Mouse (Mus musculus) midbrain, embryonic 13.5 days (tissue): ENCODE data around the gene Ninl. TPM values are rescaled to one million over a fixed set of nuclear protein-coding genes. Genes with fewer than 3 reads are reported as not detected.

Experiments used
- ATAC-seq: fragments of 200-750 bp; cut with Nextera tagmentation; 2 replicates; pipeline ENCODE4 v1.8.0; 2017; ENCODE audit warnings: mild to moderate bottlenecking, moderate TSS enrichment, moderate library complexity
- H3K27ac ChIP-seq: fragments of 300-500 bp; sonication (generic); 2 replicates; pipeline ENCODE4 v1.5.1; 2015; ENCODE audit warnings: inconsistent platforms, mild to moderate bottlenecking, moderate library complexity
- H3K27me3 ChIP-seq: fragments of 300-500 bp; sonication (generic); 2 replicates; pipeline ENCODE4 v1.6.1; 2015; ENCODE audit warnings: mild to moderate bottlenecking, inconsistent platforms
- H3K36me3 ChIP-seq: fragments of 300-500 bp; sonication (generic); 2 replicates; pipeline ENCODE4 v1.6.1; 2015; ENCODE audit warnings: mild to moderate bottlenecking, inconsistent platforms
- H3K4me1 ChIP-seq: fragments of 300-500 bp; sonication (generic); replicated peaks from 2 replicates; pipeline ENCODE4 v1.6.1; 2015; ENCODE audit warnings: inconsistent platforms
- H3K4me2 ChIP-seq: fragments of 300-500 bp; sonication (generic); replicated peaks from 2 replicates; pipeline ENCODE4 v1.6.1; 2015; ENCODE audit warnings: moderate library complexity, mild to moderate bottlenecking, inconsistent platforms
- H3K4me3 ChIP-seq: fragments of 300-500 bp; sonication (generic); replicated peaks from 2 replicates; pipeline ENCODE4 v1.5.1; 2015; ENCODE audit warnings: mild to moderate bottlenecking, inconsistent platforms
- H3K9ac ChIP-seq: fragments of 300-500 bp; sonication (generic); replicated peaks from 2 replicates; pipeline ENCODE4 v1.6.1; 2015; ENCODE audit warnings: mild to moderate bottlenecking, inconsistent platforms
- H3K9me3 ChIP-seq: fragments of 300-500 bp; sonication (generic); 2 replicates; pipeline ENCODE4 v1.6.1; 2016; ENCODE audit warnings: mild to moderate bottlenecking, inconsistent platforms
- WGBS: fragments of 180-500 bp; shearing (Covaris S2); methylation state at CpG from one replicate; pipeline ENCODE4 v1.1.7; 2015; 5-methylcytosine and 5-hydroxymethylcytosine counted together
- polyA plus RNA-seq: library from polyadenylated mRNA; unstranded; fragments of >200 nt; fragmentation: Nextera tagmentation; extraction: Ambion mirVana; gene quantifications from 2 replicates; pipeline ENCODE4 v1.2.1, GENCODE M21; 2015

Gene Ninl
- polyA plus RNA-seq, 1 experiment from 2014 or later, result 6.9 TPM

GRCm38 (mm10) chr2:150944017-150944416 lies 95.2 kb downstream of the Ninl start:
- Histone ChIP-seq H3K9me3 (no peaks in the 10 kb centered on the region), H3K4me2 (no peak overlapping the region), H3K27ac (no peak overlapping the region), H3K9ac (no peak overlapping the region), H3K36me3 (peaks cover 30% of the 10 kb centered on the region), H3K27me3 (no peaks in the 10 kb centered on the region), H3K4me1 (no peaks in the 10 kb centered on the region), H3K4me3 (no peak overlapping the region)
- no peak for ATAC-seq
- 99% methylated on average over 5 of the region's 5 CpGs for WGBS

DNA sequence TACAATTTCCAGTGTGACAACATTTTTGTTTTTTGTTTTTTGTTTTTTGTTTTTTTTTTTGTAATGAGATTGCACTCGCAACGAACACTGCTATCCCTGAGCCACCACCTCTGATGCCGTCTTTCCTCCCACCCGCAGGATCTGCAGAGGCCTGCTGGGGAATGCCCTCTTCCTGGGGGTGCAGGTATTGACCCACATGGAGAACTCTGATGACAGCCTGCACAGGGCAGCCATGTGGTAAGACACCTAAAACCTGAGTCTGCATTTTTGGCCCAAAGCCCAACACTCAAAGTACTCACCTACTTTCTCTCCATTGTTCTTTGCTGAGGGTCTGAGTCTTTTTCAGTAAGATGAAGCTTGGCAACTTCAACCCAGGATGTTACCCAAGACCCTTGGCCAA lies 104.5 kb downstream of the Ninl start:
- no peak overlapping the region for H3K4me3 ChIP-seq
- no peaks in the 10 kb centered on the region for H3K27me3 ChIP-seq
- no peak overlapping the region for H3K4me2 ChIP-seq
- H3K9ac ChIP-seq, result no peak overlapping the region
- H3K9me3 ChIP-seq, result no peaks in the 10 kb centered on the region
- peaks cover 49% of the 10 kb centered on the region for H3K36me3 ChIP-seq
- H3K4me1 ChIP-seq, result no peaks in the 10 kb centered on the region
- H3K27ac ChIP-seq, result no peak overlapping the region
- WGBS, result 91% methylated on average over 4 of the region's 4 CpGs
- ATAC-seq, result no peak

- no peak overlapping the region for H3K4me2 ChIP-seq
- no peak overlapping the region for H3K4me3 ChIP-seq
- 90% methylated on average over 19 of the region's 19 CpGs for WGBS
- H3K9me3 ChIP-seq, result no peaks in the 10 kb centered on the region
- no peak overlapping the region for H3K9ac ChIP-seq
- no peak for ATAC-seq
- H3K27ac ChIP-seq, result no peak overlapping the region
- no peaks in the 10 kb centered on the region for H3K4me1 ChIP-seq
- H3K27me3 ChIP-seq, result no peaks in the 10 kb centered on the region
- peaks cover 49% of the 10 kb centered on the region for H3K36me3 ChIP-seq
Observed at GRCm38 (mm10) chr2:150933482-150933881, 105.7 kb downstream of the Ninl start.

DNA sequence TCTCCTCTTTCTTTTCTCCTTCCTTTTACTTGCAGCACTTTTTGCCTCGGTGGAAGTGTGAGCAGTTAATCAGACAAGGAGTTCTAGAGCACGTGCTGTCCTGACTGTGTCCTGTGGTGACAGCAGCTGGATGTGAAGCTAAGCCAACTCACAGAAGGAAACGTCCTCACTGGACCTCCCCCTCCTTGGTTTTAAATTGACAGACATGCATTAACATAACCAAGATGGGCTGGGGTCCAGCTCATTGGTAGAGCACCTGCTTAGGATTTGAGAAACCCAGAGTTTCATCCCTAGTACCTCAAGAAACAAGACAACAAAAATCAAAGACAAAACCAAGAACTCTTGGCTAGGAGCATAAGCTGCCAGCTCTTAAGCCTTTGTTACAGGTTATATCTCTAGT lies 108.4 kb downstream of the Ninl start:
- Histone ChIP-seq H3K9ac (no peak overlapping the region), H3K4me2 (no peak overlapping the region), H3K27ac (no peak overlapping the region), H3K4me1 (no peaks in the 10 kb centered on the region), H3K36me3 (peaks cover 42% of the 10 kb centered on the region), H3K9me3 (no peaks in the 10 kb centered on the region), H3K4me3 (no peak overlapping the region), H3K27me3 (no peaks in the 10 kb centered on the region)
- WGBS, result 79% methylated on average over 3 of the region's 3 CpGs
- no peak for ATAC-seq

- WGBS, result 90% methylated on average over 6 of the region's 6 CpGs
- Histone ChIP-seq H3K4me3 (no peak overlapping the region), H3K27me3 (no peaks in the 10 kb centered on the region), H3K4me2 (no peak overlapping the region), H3K27ac (no peak overlapping the region), H3K36me3 (peaks cover 34% of the 10 kb centered on the region), H3K9me3 (no peaks in the 10 kb centered on the region), H3K9ac (no peak overlapping the region), H3K4me1 (no peaks in the 10 kb centered on the region)
- no peak for ATAC-seq
Observed at GRCm38 (mm10) chr2:150929156-150929555, 110.0 kb downstream of the Ninl start.

DNA sequence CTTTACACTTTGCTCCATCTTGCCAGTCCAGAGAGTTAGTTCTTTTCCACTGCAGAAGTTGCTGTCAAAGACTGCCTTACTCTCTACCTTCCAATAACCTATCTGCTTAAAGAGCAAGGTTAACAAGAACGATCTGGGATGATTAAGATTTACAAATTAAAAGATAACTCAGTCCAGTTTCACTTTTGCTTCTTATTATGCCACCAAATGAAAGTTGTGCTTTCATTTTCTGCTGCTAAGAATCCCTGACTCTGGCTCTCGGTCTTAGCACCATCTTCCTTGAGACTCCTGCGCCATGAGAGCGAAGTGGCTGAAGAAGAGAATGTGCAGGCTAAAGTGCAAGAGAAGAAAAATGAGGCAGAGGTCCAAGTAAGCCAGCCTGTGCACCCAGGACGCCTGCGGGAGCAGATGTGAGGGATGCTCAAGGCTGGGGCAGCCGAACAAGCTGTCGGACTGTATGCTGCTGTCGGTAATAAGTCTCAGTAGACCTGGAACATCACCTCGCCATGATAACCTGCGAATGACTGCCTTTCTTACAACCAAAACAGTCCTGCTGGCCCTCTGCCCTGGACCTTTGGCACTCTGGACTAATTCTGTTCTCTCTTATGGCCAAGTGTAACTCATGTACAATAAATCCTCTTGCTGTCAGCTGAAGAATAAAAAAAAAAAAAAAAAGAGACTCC lies 112.0 kb downstream of the Ninl start:
- Histone ChIP-seq H3K27me3 (no peaks in the 10 kb centered on the region), H3K4me2 (no peak overlapping the region), H3K27ac (no peak overlapping the region), H3K9me3 (no peaks in the 10 kb centered on the region), H3K4me1 (no peaks in the 10 kb centered on the region), H3K4me3 (no peak overlapping the region), H3K36me3 (peaks cover 23% of the 10 kb centered on the region), H3K9ac (no peak overlapping the region)
- no peak for ATAC-seq
- WGBS, result 94% methylated on average over 11 of the region's 11 CpGs

DNA sequence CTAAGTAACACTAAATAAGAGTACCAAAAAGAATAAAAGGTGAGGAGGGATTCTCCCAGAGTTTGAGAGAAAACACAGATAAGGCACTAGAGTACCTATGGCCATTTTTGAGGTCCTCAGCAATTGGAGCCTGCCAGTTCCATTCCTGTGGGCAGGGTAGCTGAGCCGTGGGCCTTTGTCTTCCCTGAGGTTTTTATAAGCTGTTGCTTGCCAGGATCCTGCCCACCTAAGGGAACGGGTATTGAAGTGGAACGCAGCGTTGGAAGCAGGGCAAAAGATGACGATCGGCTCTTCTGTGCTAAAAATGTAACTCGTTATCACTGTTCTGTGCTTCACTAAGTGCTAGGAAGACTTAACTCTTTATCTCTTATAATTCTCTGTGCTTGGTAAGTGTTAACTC lies 115.7 kb downstream of the Ninl start:
- no peaks in the 10 kb centered on the region for H3K4me1 ChIP-seq

DNA sequence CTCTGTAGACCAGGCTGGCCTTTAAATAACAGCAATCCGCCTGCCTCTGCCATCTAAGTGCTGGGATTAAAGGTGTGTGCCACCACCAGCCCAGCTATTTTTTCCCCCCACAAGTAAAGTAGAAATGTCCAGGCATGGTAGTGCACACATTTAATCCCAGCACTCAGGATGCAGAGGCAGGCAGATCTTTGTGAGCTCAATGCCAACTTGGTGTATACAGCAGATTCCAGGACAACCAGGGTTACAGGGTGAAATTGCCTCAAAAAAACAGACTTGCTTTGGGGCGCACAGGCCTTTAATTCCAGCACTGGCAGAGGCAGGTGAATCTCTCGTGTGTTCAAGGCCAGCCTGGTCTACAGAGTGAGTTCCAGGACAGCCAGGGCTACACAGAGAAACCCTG lies 116.2 kb downstream of the Ninl start:
- no peaks in the 10 kb centered on the region for H3K9me3 ChIP-seq
- ATAC-seq, result no peak
- peaks cover 23% of the 10 kb centered on the region for H3K36me3 ChIP-seq
- H3K27me3 ChIP-seq, result no peaks in the 10 kb centered on the region
- no peak overlapping the region for H3K9ac ChIP-seq
- H3K27ac ChIP-seq, result no peak overlapping the region
- 87% methylated on average over 3 of the region's 3 CpGs for WGBS
- no peak overlapping the region for H3K4me3 ChIP-seq
- no peak overlapping the region for H3K4me2 ChIP-seq
- no peaks in the 10 kb centered on the region for H3K4me1 ChIP-seq

More for the DNA sequence above, 115.7 kb downstream of the Ninl start:
- peaks cover 21% of the 10 kb centered on the region for H3K36me3 ChIP-seq
- H3K4me3 ChIP-seq, result no peak overlapping the region
- H3K4me2 ChIP-seq, result no peak overlapping the region
- WGBS, result 87% methylated on average over 7 of the region's 7 CpGs
- H3K27me3 ChIP-seq, result no peaks in the 10 kb centered on the region
- no peak for ATAC-seq
- H3K9me3 ChIP-seq, result no peaks in the 10 kb centered on the region
- no peak overlapping the region for H3K27ac ChIP-seq
- H3K9ac ChIP-seq, result no peak overlapping the region

DNA sequence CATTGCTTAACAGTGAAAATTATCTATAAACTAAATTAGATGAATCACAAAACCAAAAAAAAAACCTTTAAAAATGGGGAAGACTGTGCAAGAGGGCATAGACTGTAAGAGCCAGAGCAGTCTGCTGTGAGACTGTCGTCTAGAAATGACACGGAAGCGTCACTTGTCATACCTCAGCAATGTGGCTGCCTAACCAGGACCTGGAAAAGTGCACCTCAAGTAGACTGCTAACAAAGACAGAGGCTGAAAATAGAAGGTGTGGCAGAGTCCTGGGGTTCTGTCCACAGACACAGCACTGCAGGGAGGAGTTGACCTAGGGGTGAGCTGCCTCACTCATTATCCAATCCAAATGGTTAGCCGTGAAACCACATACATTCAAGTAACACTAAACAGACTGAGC lies 117.0 kb downstream of the Ninl start:
- Histone ChIP-seq H3K27ac (no peak overlapping the region), H3K27me3 (no peaks in the 10 kb centered on the region), H3K36me3 (peaks cover 23% of the 10 kb centered on the region), H3K4me3 (no peak overlapping the region), H3K9me3 (no peaks in the 10 kb centered on the region), H3K9ac (no peak overlapping the region), H3K4me1 (no peaks in the 10 kb centered on the region), H3K4me2 (no peak overlapping the region)
- 97% methylated on average over 4 of the region's 4 CpGs for WGBS
- ATAC-seq, result no peak

DNA sequence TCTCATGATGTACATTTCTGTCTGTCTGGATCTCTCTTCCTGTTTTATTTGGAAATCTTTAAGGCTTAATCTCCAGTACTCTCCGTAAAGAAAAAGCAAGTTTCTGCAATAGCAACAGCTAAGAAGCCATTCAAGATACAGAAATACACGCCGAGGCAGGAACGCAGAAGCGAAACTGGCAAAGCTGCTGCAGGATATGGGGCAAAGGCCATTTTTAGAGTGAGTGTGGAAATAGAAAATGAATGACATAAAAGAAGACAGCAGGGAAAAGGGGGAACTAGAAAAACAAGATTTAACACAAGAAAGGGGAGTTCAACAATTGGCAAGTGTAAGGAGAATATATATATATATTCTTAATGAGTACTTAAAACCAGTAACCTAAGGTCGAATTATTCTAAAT lies 117.5 kb downstream of the Ninl start:
- WGBS, result 94% methylated on average over 6 of the region's 6 CpGs

DNA sequence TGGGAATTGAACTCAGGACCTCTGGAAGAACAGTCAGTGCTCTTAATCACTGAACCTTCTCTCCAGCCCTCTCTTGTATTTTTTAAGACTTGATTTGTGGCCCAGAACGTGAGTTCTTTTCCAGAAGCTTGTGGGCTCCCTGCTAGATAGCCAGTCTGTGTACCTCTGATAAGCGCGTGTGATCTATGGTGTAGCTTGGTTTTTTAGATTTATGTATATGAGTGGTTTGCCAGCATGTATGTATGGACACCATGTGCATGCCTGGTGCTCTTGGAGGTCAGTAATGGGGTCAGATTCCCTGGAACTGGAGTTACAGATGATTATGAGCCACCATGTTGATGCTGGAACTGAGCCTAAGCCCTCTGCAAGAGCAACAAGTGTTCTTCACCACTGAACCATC lies 118.6 kb downstream of the Ninl start:
- Histone ChIP-seq H3K4me2 (no peak overlapping the region), H3K9ac (no peak overlapping the region), H3K9me3 (no peaks in the 10 kb centered on the region), H3K36me3 (peaks cover 23% of the 10 kb centered on the region), H3K27ac (no peak overlapping the region), H3K4me3 (no peak overlapping the region), H3K4me1 (no peaks in the 10 kb centered on the region), H3K27me3 (no peaks in the 10 kb centered on the region)
- ATAC-seq, result no peak
- 99% methylated on average over 3 of the region's 3 CpGs for WGBS

More for the DNA sequence above, 117.5 kb downstream of the Ninl start:
- Histone ChIP-seq H3K9ac (no peak overlapping the region), H3K36me3 (peaks cover 26% of the 10 kb centered on the region), H3K27me3 (no peaks in the 10 kb centered on the region), H3K4me2 (no peak overlapping the region), H3K4me1 (no peaks in the 10 kb centered on the region), H3K9me3 (no peaks in the 10 kb centered on the region), H3K27ac (no peak overlapping the region), H3K4me3 (no peak overlapping the region)
- no peak for ATAC-seq

- Histone ChIP-seq H3K36me3 (peaks cover 20% of the 10 kb centered on the region), H3K27me3 (no peaks in the 10 kb centered on the region), H3K9ac (no peak overlapping the region), H3K27ac (no peak overlapping the region), H3K4me2 (no peak overlapping the region), H3K4me1 (no peaks in the 10 kb centered on the region), H3K9me3 (no peaks in the 10 kb centered on the region), H3K4me3 (no peak overlapping the region)
- no peak for ATAC-seq
- 95% methylated on average over 3 of the region's 3 CpGs for WGBS
Observed at GRCm38 (mm10) chr2:150918720-150919119, 120.5 kb downstream of the Ninl start.

- H3K4me2 ChIP-seq, result no peak overlapping the region
- H3K27me3 ChIP-seq, result no peaks in the 10 kb centered on the region
- H3K4me3 ChIP-seq, result no peak overlapping the region
- H3K4me1 ChIP-seq, result no peaks in the 10 kb centered on the region
- no peak for ATAC-seq
- H3K9ac ChIP-seq, result no peak overlapping the region
- H3K9me3 ChIP-seq, result no peaks in the 10 kb centered on the region
- H3K27ac ChIP-seq, result no peak overlapping the region
- WGBS, result 93% methylated on average over 5 of the region's 5 CpGs
- H3K36me3 ChIP-seq, result peaks cover 20% of the 10 kb centered on the region
Observed at GRCm38 (mm10) chr2:150915786-150916185, 123.4 kb downstream of the Ninl start.
